Mouse (Mus musculus) lung, embryonic 16.5 days (tissue): ENCODE data around the gene Dglucy. TPM values are rescaled to one million over a fixed set of nuclear protein-coding genes. Genes with fewer than 3 reads are reported as not detected.

Experiments used
- ATAC-seq: fragments of 200-750 bp; cut with Nextera tagmentation; 2 replicates; pipeline ENCODE4 v1.8.0; 2017; ENCODE audit warnings: low read depth, mild to moderate bottlenecking, moderate library complexity
- H3K27ac ChIP-seq: fragments of 300-500 bp; sonication (generic); 2 replicates; pipeline ENCODE4 v1.5.1; 2014; ENCODE audit warnings: mild to moderate bottlenecking, control low read depth, low read length
- H3K27me3 ChIP-seq: fragments of 300-500 bp; sonication (generic); 2 replicates; pipeline ENCODE4 v1.6.1; 2014; ENCODE audit warnings: low read depth, low read length, mixed read lengths; ENCODE audit not compliant: control insufficient read depth, insufficient read depth
- H3K36me3 ChIP-seq: fragments of 300-500 bp; sonication (generic); 2 replicates; pipeline ENCODE4 v1.6.1; 2014; ENCODE audit warnings: low read length; ENCODE audit not compliant: control insufficient read depth, insufficient read depth
- H3K4me1 ChIP-seq: fragments of 300-500 bp; sonication (generic); replicated peaks from 2 replicates; pipeline ENCODE4 v1.6.1; 2014; ENCODE audit warnings: low read length, mixed read lengths; ENCODE audit not compliant: control insufficient read depth, insufficient read depth
- H3K4me2 ChIP-seq: fragments of 300-500 bp; sonication (generic); 2 replicates; pipeline ENCODE4 v1.6.1; 2014; ENCODE audit warnings: low read depth, low read length, control low read depth
- H3K4me3 ChIP-seq: fragments of 300-500 bp; sonication (generic); 2 replicates; pipeline ENCODE4 v1.5.1; 2014; ENCODE audit warnings: mild to moderate bottlenecking, low read length, control low read depth
- H3K9ac ChIP-seq: fragments of 300-500 bp; sonication (generic); 2 replicates; pipeline ENCODE4 v1.6.1; 2014; ENCODE audit warnings: low read length, control low read depth
- H3K9me3 ChIP-seq: fragments of 300-500 bp; sonication (generic); 2 replicates; pipeline ENCODE4 v1.6.1; 2016; ENCODE audit warnings: low read length; ENCODE audit not compliant: control insufficient read depth
- WGBS: fragments of 180-500 bp; shearing (Covaris S2); extraction: QIAGEN DNeasy Blood & Tissue Kit; methylation state at CpG from one replicate; pipeline ENCODE4 v1.1.7; 2014; 5-methylcytosine and 5-hydroxymethylcytosine counted together
- polyA plus RNA-seq: library from polyadenylated mRNA; unstranded; fragments of >200 nt; fragmentation: Nextera tagmentation; extraction: Ambion mirVana; gene quantifications from 2 replicates; pipeline ENCODE4 v1.2.1, GENCODE M21; 2015

Gene Dglucy
- polyA plus RNA-seq, 1 experiment from 2014 or later: 5.7 TPM

GRCm38 (mm10) chr12:100775911-100776581 lies 2.8 kb upstream of the Dglucy start:
- Histone ChIP-seq H3K4me2 (no peak overlapping the region), H3K4me3 (no peak overlapping the region), H3K4me1 (peaks cover 19% of the 10 kb centered on the region), H3K36me3 (no peaks in the 10 kb centered on the region), H3K27me3 (no peaks in the 10 kb centered on the region), H3K9me3 (no peaks in the 10 kb centered on the region), H3K27ac (no peak overlapping the region), H3K9ac (no peak overlapping the region)
- no peak for ATAC-seq
- WGBS: 69% methylated on average over 8 of the region's 8 CpGs

DNA sequence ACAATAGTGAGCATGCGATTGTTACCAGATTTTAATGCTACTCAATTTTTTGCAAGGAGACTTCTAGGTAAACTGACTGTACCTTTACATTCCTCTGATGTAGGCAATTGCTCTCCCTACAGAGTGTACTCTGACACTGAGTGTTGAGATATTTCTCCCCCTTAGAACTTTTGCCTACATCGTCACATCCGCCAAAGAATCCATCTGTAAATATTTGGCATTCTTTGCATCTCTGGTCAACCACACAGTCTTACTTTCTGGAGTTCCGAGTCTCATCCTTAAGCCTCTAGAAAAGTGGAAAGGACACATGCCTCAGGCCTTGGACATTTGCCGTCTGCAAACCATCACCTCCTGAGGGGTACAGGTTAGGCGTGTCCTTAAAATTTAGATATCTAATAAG lies 1.9 kb upstream of the Dglucy start:
- H3K4me1 ChIP-seq: peaks cover 18% of the 10 kb centered on the region
- H3K27ac ChIP-seq: no peak overlapping the region
- no peaks in the 10 kb centered on the region for H3K9me3 ChIP-seq
- H3K27me3 ChIP-seq: no peaks in the 10 kb centered on the region
- no peak overlapping the region for H3K4me3 ChIP-seq
- H3K4me2 ChIP-seq: no peak overlapping the region
- H3K36me3 ChIP-seq: no peaks in the 10 kb centered on the region
- no peak overlapping the region for H3K9ac ChIP-seq
- WGBS: 61% methylated on average over 6 of the region's 6 CpGs
- no peak for ATAC-seq

DNA sequence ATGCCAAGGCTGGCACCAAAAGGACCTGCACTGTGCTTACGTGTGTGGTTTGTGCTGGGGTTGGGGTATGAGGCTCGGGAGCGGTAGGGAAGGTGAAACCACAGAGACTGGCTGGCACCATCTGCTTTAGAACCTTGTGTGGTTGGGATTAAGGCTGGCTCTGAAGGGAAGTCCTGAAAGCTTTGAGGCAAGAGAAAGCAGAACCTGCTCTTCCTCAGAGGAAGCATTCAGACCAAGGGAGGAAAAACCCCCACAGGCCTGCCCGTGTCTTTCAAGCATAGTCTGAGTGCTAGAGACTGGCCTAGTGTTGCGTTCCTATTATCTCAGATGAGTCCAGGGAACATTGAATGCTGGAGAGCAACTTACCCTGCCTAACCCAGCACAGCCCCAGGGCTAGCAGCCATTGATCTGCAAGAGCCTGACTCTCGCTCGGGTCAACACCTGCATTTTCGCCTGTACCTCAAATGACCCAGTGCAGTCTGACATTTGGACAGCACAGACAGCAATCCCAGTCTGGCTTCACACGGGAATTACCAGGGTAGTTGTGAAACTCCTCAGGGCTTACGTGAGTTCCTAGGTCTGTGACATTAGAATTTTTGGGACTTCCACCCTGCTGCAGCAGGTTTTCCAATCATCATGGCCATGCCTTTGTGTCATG lies 452 bp upstream of the Dglucy start:
- no peaks in the 10 kb centered on the region for H3K9me3 ChIP-seq
- peak overlapping the region; percentile 74 for H3K9ac ChIP-seq
- H3K36me3 ChIP-seq: no peaks in the 10 kb centered on the region
- no peaks in the 10 kb centered on the region for H3K27me3 ChIP-seq
- H3K4me3 ChIP-seq: peak overlapping the region; percentile 53
- H3K4me2 ChIP-seq: peak overlapping the region; percentile 64
- H3K4me1 ChIP-seq: peaks cover 12% of the 10 kb centered on the region
- peak; percentile 6 for ATAC-seq
- WGBS: 73% methylated on average over 10 of the region's 10 CpGs
- peak overlapping the region; percentile 92 for H3K27ac ChIP-seq

GRCm38 (mm10) chr12:100780416-100780815 lies 1.6 kb downstream of the Dglucy start:
- Histone ChIP-seq H3K36me3 (no peaks in the 10 kb centered on the region), H3K27ac (no peak overlapping the region), H3K9ac (no peak overlapping the region), H3K4me2 (no peak overlapping the region), H3K27me3 (no peaks in the 10 kb centered on the region), H3K9me3 (no peaks in the 10 kb centered on the region), H3K4me3 (no peak overlapping the region), H3K4me1 (peaks cover 12% of the 10 kb centered on the region)
- 88% methylated on average over 10 of the region's 10 CpGs for WGBS
- ATAC-seq: no peak

- Histone ChIP-seq H3K27me3 (no peaks in the 10 kb centered on the region), H3K4me2 (no peak overlapping the region), H3K36me3 (no peaks in the 10 kb centered on the region), H3K4me3 (no peak overlapping the region), H3K4me1 (peaks cover 12% of the 10 kb centered on the region), H3K9ac (no peak overlapping the region), H3K9me3 (no peaks in the 10 kb centered on the region), H3K27ac (no peak overlapping the region)
- 83% methylated on average over 13 of the region's 13 CpGs for WGBS
- ATAC-seq: no peak
These were observed 2.7 kb downstream of the Dglucy start for GRCm38 (mm10) chr12:100781428-100782120.

DNA sequence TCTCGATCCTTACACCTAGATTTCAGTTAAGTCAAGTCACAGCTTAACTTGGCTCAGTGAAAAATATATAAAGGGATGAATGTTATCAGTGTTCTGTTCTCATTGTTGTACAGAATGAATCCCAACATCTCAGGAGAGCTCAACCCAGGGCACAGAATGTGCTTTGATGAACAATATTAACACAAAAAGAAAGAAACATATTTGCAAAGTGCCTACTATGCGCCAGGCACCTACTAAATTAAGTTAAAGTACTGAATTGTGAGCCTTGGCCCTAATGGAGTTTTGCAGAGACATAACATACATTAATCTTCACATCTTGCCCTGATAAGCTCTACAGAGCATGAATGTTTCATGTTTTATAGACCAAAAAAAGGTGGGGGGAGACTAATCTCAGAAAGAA lies 5.3 kb downstream of the Dglucy start:
- peaks cover 8% of the 10 kb centered on the region for H3K4me1 ChIP-seq
- 65% methylated on average over 2 of the region's 2 CpGs for WGBS
- no peaks in the 10 kb centered on the region for H3K9me3 ChIP-seq
- H3K36me3 ChIP-seq: no peaks in the 10 kb centered on the region
- no peak for ATAC-seq
- H3K4me3 ChIP-seq: no peak overlapping the region
- no peak overlapping the region for H3K9ac ChIP-seq
- no peak overlapping the region for H3K27ac ChIP-seq
- no peaks in the 10 kb centered on the region for H3K27me3 ChIP-seq
- no peak overlapping the region for H3K4me2 ChIP-seq

DNA sequence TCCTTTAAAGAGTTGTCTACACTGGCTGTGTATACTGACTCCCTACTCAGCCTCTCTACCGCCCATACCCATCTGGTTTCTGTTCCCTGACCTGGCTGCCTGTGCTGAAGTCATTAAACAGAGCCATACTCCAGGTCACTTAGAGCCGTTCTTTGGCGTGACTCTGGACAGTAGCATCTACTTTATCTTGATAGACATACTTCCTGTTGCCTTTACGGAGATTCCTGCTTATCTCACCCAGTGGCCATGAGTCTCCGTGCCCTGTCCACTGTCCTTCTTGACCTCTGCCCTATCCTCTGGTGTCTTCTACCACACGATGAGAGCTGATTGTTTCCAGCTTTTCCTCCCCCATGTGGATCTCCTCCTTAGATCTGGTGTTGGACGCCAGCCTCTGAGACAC lies 6.5 kb downstream of the Dglucy start:
- H3K27me3 ChIP-seq: no peaks in the 10 kb centered on the region
- no peak overlapping the region for H3K4me3 ChIP-seq
- H3K27ac ChIP-seq: no peak overlapping the region
- no peaks in the 10 kb centered on the region for H3K36me3 ChIP-seq
- H3K9me3 ChIP-seq: no peaks in the 10 kb centered on the region
- no peaks in the 10 kb centered on the region for H3K4me1 ChIP-seq
- 0 out of 2 replicates have a peak, but pooled peaks have one; percentile 57 for ATAC-seq
- no peak overlapping the region for H3K9ac ChIP-seq
- no peak overlapping the region for H3K4me2 ChIP-seq
- WGBS: 34% methylated on average over 7 of the region's 7 CpGs

DNA sequence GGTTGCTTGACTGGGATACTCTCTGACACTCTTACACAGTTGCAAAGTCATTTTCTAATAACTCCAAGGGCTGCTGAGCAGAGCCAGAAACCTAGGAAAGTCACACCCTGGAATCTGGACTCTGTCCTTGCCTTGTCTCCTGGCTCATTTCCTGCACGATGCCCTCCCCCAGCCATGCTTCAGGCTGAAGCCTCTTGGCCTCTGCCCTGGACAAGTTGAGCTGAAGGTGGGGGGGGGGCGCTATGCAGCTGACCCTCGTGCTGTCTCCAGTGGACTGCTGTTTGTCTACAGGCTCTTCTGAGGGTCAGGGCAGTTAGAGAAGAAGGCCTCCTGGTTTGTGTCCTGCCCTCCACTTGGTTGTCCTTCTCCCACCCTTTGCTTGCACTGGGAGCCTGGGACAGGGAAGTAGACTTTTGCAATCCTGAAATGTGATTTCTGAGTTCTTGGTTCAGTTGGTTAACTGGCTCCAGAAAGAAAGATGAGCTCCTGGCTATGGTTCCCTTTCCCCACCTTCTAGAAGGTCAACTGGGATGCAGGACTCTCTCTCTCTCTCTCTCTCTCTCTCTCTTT lies 11.2 kb downstream of the Dglucy start:
- no peaks in the 10 kb centered on the region for H3K36me3 ChIP-seq
- ATAC-seq: no peak
- no peak overlapping the region for H3K27ac ChIP-seq
- H3K9ac ChIP-seq: no peak overlapping the region
- no peaks in the 10 kb centered on the region for H3K4me1 ChIP-seq
- H3K27me3 ChIP-seq: no peaks in the 10 kb centered on the region
- WGBS: 41% methylated on average over 3 of the region's 3 CpGs
- H3K4me2 ChIP-seq: no peak overlapping the region
- no peaks in the 10 kb centered on the region for H3K9me3 ChIP-seq
- no peak overlapping the region for H3K4me3 ChIP-seq

- no peak for ATAC-seq
- 80% methylated on average over 6 of the region's 6 CpGs for WGBS
These were observed 12.6 kb downstream of the Dglucy start for GRCm38 (mm10) chr12:100791425-100791824.

More at GRCm38 (mm10) chr12:100791425-100791824, 12.6 kb downstream of the Dglucy start:
- Histone ChIP-seq H3K9me3 (no peaks in the 10 kb centered on the region), H3K27me3 (no peaks in the 10 kb centered on the region), H3K4me3 (no peak overlapping the region), H3K4me2 (no peak overlapping the region), H3K27ac (no peak overlapping the region), H3K4me1 (no peaks in the 10 kb centered on the region), H3K36me3 (no peaks in the 10 kb centered on the region), H3K9ac (no peak overlapping the region)
